Mouse (Mus musculus) embryonic stem cell, embryonic (primary cell): ENCODE measurements around the gene Ltb.

Experiments
- CTCF ChIA-PET, 4 experiments: fragments of 300-600 bp in 2 of 4; fragments of 350-600 bp in 2 of 4; sonication (Branson Sonifier 250); formaldehyde crosslinking; loops; one replicate each; lab custom pipeline; 2022; ENCODE audit warnings: inconsistent platforms in 2 of 4; lab: Charles Lee
- POLR2A ChIA-PET, 4 experiments: fragments of 300-600 bp in 2 of 4; fragments of 350-600 bp in 2 of 4; sonication (Branson Sonifier 250); formaldehyde crosslinking; loops; one replicate each; lab custom pipeline; 2022; ENCODE audit warnings: antibody characterized with exemption in 4 of 4, inconsistent platforms in 1 of 4; lab: Charles Lee

Ltb gene

DNA sequence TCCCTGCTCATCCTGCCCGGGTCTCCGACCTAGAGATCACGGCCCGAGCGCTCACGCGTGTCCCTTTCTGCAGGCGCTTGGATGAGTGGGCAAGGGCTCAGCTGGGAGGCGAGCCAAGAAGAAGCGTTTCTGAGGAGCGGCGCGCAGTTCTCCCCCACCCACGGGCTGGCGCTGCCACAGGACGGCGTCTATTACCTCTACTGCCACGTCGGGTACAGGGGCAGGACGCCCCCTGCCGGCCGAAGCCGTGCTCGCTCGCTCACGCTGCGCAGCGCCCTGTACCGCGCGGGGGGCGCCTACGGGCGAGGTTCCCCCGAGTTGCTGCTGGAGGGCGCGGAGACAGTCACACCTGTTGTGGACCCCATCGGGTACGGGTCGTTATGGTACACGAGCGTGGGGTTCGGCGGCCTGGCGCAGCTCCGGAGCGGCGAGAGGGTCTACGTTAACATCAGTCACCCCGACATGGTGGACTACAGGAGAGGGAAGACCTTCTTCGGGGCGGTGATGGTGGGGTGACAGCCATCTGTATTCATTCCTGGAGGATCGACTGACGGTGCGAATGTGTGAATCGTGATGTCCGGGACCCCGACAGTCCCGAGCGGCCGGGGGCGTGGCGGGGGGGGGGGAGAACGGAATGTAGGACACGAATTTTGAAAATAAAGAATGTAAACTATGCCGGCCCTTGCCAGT lies 1.5 kb downstream of the Ltb start:
- ChIA-PET CTCF (interaction anchor here (0.5 to 2.9 kb wide), 10 partner anchors 16 to 677 kb away, joined by 3 to 14 read pairs (median 4); no protein-coding TSS in a partner anchor), POLR2A (interaction anchor here (0.7 to 1.2 kb wide), 8 partner anchors 9 to 245 kb away, joined by 3 to 4 read pairs (median 4); partner anchors contain the start of genes Abhd16a (in 1 of the 4), Ddx39b (in 1 of the 4) and Lta (in 1 of the 4))

DNA sequence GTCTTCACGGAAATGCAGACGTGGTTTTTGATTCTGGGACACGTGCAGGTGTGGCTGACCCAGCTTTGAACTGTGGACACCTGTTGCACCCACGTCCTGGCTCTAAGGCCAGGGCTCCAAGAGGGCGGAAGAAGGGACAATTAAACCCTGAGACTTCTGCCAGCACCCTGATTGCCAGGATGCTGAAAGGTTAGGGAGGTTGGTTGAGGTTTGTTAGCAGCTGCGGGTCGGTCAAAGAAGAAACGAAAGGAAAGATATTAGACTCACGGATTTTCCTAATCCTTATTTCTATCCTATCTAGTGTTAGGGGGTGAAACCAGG lies 2.0 kb downstream of the Ltb start:
- CTCF ChIA-PET: interaction anchor here in 3 of 4 experiments (0.5 to 2.9 kb wide), 5 partner anchors 27 to 305 kb away, joined by 3 to 14 read pairs (median 4); no protein-coding TSS in a partner anchor

GRCm38 (mm10) chr17:35197126-35197525 lies 2.9 kb downstream of the Ltb start:
- CTCF ChIA-PET: interaction anchor here in 2 of 4 experiments (1.3 to 2.9 kb wide), 3 partner anchors 29 to 30 kb away, joined by 4 to 14 read pairs (median 4); no protein-coding TSS in a partner anchor
- POLR2A ChIA-PET: interaction anchor here in 1 of 4 experiments (0.8 to 1.2 kb wide), 2 partner anchors 9 to 26 kb away, joined by 4 to 6 read pairs; partner anchors contain the start of gene Lta

More for the DNA sequence above, 2.0 kb downstream of the Ltb start:
- POLR2A ChIA-PET: interaction anchor here in 3 of 4 experiments (0.7 to 1.2 kb wide), 6 partner anchors 25 to 246 kb away, joined by 3 to 4 read pairs (median 4); partner anchors contain the start of genes Abhd16a (in 1 of the 3) and Ddx39b (in 1 of the 3)

DNA sequence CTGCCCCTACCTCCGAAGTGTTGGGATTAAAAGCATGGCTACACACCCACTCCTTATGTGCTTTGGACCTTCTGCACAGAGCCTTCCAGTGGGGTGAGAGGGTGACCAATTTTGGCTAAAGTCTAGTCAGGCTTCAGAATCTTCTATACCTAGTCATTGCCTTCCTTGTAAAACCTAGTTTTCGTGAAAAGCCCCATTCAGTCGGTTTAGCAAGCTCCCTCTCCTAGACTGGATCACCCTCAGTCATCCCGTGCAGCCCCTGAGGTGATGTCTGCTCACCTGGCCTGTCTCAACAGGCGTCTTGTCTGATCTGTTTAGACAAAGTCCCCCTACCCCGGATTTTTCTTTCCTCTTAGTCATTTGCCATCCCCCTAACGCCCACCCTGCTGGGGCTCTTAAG lies 3.8 kb downstream of the Ltb start:
- ChIA-PET CTCF (interaction anchor here in 2 of 4 experiments (0.6 to 1.8 kb wide), 3 partner anchors 10 to 30 kb away, joined by 3 to 10 read pairs (median 4); no protein-coding TSS in a partner anchor), POLR2A (interaction anchor here in 2 of 4 experiments (0.8 to 2.0 kb wide), 3 partner anchors 22 to 76 kb away, joined by 3 to 8 read pairs (median 3); partner anchors contain the start of genes Csnk2b (in 1 of the 2), Ddx39b (in 1 of the 2), Gm16181 (in 1 of the 2) and Gpank1 (in 1 of the 2))

DNA sequence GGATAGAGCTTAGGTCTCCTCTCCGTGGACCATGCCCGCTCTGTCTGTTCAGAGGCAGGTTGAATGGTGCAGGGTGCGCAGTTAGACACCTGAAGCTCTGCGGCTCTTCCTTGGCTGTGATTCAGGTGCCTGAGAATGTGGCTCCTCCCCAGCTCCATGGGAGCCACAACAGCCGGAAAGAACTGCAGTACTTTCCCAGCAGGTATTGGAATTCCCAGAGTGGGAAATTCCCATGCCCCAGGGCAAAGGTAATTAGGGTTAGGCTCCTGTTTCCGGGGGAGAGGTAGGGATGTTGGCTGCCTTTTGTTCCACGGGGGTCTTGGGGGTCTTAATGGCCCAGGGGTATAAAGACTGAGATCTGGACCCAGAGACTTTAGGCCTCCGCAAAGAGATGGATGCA lies 4.7 kb downstream of the Ltb start:
- POLR2A ChIA-PET: interaction anchor here in 3 of 4 experiments (0.7 to 2.0 kb wide), 5 partner anchors 9 to 77 kb away, joined by 3 to 8 read pairs (median 3); partner anchors contain the start of genes Csnk2b (in 1 of the 3), Ddx39b (in 1 of the 3), Gm16181 (in 1 of the 3) and Gpank1 (in 1 of the 3)
- CTCF ChIA-PET: interaction anchor here in 3 of 4 experiments (1.0 to 2.0 kb wide), 5 partner anchors 9 to 31 kb away, joined by 4 to 11 read pairs (median 5); no protein-coding TSS in a partner anchor

GRCm38 (mm10) chr17:35200398-35200797 lies 6.2 kb downstream of the Ltb start:
- ChIA-PET POLR2A (interaction anchor here in 2 of 4 experiments (0.6 to 2.6 kb wide), 5 partner anchors 15 to 1824 kb away, joined by 3 to 5 read pairs (median 4); no protein-coding TSS in a partner anchor), CTCF (interaction anchor here in 2 of 4 experiments (0.5 to 2.0 kb wide), 4 partner anchors 10 to 207 kb away, joined by 3 to 6 read pairs (median 5); no protein-coding TSS in a partner anchor)

DNA sequence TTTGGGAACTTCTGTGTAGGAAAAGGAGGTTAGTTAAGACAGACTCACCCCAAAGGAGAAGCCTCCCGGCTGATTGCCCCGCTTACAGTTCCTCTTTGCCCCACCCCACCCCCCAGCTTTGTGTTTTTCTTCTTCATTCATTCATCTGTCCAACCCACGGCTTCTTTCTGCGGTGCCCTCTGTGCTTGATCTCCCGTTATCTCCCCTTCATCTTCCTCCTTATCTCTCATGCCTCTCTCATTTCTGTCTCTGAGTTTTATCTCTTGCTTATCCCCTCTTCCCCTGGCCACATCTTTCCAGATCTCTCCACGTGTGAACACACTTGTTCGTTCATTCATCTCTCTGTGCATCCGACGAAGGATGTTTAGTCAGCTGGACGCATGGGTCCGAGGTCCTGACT lies 6.9 kb downstream of the Ltb start:
- POLR2A ChIA-PET: interaction anchor here in 2 of 4 experiments (0.8 to 2.6 kb wide), 6 partner anchors 11 to 38 kb away, joined by 3 to 7 read pairs (median 3); partner anchors contain the start of gene Gm16181 (in 1 of the 2)
- CTCF ChIA-PET: interaction anchor here in 2 of 4 experiments (0.5 to 2.6 kb wide), 6 partner anchors 9 to 208 kb away, joined by 3 to 10 read pairs (median 4); no protein-coding TSS in a partner anchor

GRCm38 (mm10) chr17:35201787-35202186 lies 7.5 kb downstream of the Ltb start, which contains the start of gene Tnf:
TSS of gene Tnf (minus strand) at chr17:35202007.
- ChIA-PET CTCF (interaction anchor here in 3 of 4 experiments (0.6 to 2.6 kb wide), 8 partner anchors 10 to 73 kb away, joined by 3 to 10 read pairs (median 4); no protein-coding TSS in a partner anchor), POLR2A (interaction anchor here in 3 of 4 experiments (0.6 to 2.6 kb wide), 9 partner anchors 11 to 406 kb away, joined by 3 to 7 read pairs (median 4); partner anchors contain the start of gene Gm16181 (in 1 of the 3))

- POLR2A ChIA-PET: interaction anchor here in 3 of 4 experiments (0.5 to 2.6 kb wide), 10 partner anchors 17 to 153 kb away, joined by 3 to 7 read pairs (median 4); partner anchors contain the start of genes Apom (in 1 of the 3), Clic1 (in 1 of the 3) and Gm16181 (in 1 of the 3)
- CTCF ChIA-PET: interaction anchor here (0.6 to 2.6 kb wide), 12 partner anchors 11 to 1584 kb away, joined by 3 to 10 read pairs (median 4); no protein-coding TSS in a partner anchor
Observed at GRCm38 (mm10) chr17:35202442-35202841, 8.2 kb downstream of the Ltb start.

DNA sequence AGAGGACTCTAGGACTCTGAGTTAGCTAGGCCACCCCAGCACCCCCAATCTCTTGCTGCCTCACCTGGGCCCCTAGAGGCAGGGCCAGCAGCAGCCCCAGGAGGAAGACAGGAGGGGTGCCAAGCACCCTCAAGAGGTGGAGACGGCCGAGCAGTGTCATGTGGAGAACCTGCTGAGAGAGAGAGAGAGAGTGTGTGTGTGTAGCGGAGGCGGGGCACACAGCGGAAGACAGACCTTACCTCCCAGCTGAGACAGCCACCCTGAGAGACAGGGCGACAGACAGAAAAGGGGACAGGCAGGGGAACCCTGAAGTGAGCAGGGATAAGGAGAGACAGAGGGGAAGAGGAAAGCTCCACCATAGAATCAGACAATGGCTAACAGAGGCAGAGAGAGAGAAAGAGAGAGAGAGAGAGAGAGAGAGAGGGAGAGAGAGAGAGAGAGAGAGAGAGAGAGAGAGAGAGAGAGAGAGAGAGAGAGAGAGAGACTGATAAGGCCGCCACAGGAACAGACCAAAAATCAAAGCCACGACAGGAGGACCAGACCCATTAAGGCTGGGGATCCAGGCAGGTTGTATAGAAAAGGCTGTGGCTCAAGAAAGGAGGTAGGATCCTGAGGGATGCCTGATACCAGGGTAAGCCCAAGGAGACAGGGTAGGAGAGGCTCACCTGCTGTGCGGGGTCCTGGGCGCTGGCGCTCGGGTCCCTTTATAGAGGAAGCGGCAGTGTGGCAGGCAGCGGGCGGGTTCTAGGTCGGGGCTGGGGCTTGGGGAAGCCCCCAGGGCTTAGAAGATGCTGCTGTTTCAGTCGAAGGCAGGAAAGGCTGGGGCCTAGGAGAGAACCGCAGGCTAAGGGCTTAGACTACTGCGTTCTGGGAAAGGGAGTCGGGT lies 10.5 kb downstream of the Ltb start, which contains the start of gene Lta:
TSS of gene Lta (minus strand) at position 858 of the 886 bp plus-strand sequence.
- POLR2A ChIA-PET: interaction anchor here in 2 of 4 experiments (1.0 to 1.8 kb wide), 7 partner anchors 7 to 41 kb away, joined by 3 to 6 read pairs (median 4); partner anchors contain the start of genes Ddx39b (in 1 of the 2) and Gm16181 (in 1 of the 2)

GRCm38 (mm10) chr17:35205380-35205769 lies 11.1 kb downstream of the Ltb start:
- POLR2A ChIA-PET: interaction anchor here in 2 of 4 experiments (1.1 to 1.2 kb wide), 3 partner anchors 8 to 15 kb away, joined by 3 to 6 read pairs (median 4); partner anchors contain the start of gene Gm16181 (in 1 of the 2)
- CTCF ChIA-PET: interaction anchor here in 2 of 4 experiments (0.6 to 1.1 kb wide), 3 partner anchors 36 to 38 kb away, joined by 5 to 6 read pairs (median 6); no protein-coding TSS in a partner anchor

More for the DNA sequence above, 10.5 kb downstream of the Ltb start, which contains the start of gene Lta:
- CTCF ChIA-PET: interaction anchor here in 2 of 4 experiments (0.6 to 1.1 kb wide), 4 partner anchors 27 to 38 kb away, joined by 3 to 6 read pairs (median 6); no protein-coding TSS in a partner anchor

- ChIA-PET CTCF (interaction anchor here in 3 of 4 experiments (0.8 to 1.1 kb wide), 4 partner anchors 10 to 41 kb away, joined by 3 to 4 read pairs (median 3); no protein-coding TSS in a partner anchor), POLR2A (interaction anchor here in 1 of 4 experiments (0.8 to 1.7 kb wide), 2 partner anchors 16 to 42 kb away, joined by 3 to 4 read pairs; partner anchors contain the start of gene Ltb)
Observed at GRCm38 (mm10) chr17:35209785-35210535, 15.7 kb downstream of the Ltb start.

GRCm38 (mm10) chr17:35210593-35210992 lies 16.4 kb downstream of the Ltb start:
- ChIA-PET CTCF (interaction anchor here in 3 of 4 experiments (0.8 to 1.1 kb wide), 4 partner anchors 9 to 42 kb away, joined by 3 to 4 read pairs (median 3); no protein-coding TSS in a partner anchor), POLR2A (interaction anchor here in 1 of 4 experiments (0.8 to 1.7 kb wide), 2 partner anchors 16 to 42 kb away, joined by 3 to 4 read pairs; partner anchors contain the start of gene Ltb)

GRCm38 (mm10) chr17:35213071-35213470 lies 18.8 kb downstream of the Ltb start:
- ChIA-PET CTCF (interaction anchor here in 1 of 4 experiments (0.5 kb wide), 1 partner anchor 31 kb away, joined by 3 read pairs; no protein-coding TSS in a partner anchor), POLR2A (interaction anchor here in 2 of 4 experiments (0.6 to 1.3 kb wide), 3 partner anchors 28 to 149 kb away, joined by 3 to 5 read pairs (median 3); partner anchors contain the start of gene Ddx39b (in 1 of the 2))
